Mouse (Mus musculus) spleen, adult 2 months (tissue): ENCODE results near the gene Rpl36-ps4. TPM values are rescaled to one million over a fixed set of nuclear protein-coding genes. Genes with fewer than 3 reads are reported as not detected.
"Not testable (repeated sequence)": the region's sequence is repeated elsewhere in the genome, so short reads cannot be mapped to it uniquely, and the experiment has no call there.

Source experiments
- DNase-seq, 2 experiments: peaks; one replicate each; pipeline versions ENCODE4 v3.0.0 to v3.0.0-alpha.2; 2012 to 2021; ENCODE audit warnings: low spot score in 2 of 2, low read depth in 1 of 2
- H3K27ac ChIP-seq: fragments of 200-500 bp; 2 replicates; pipeline ENCODE4 v1.5.1; 2012; ENCODE audit warnings: low read length, inconsistent platforms; ENCODE audit not compliant: insufficient read depth
- H3K27me3 ChIP-seq: fragments of 200-500 bp; 2 replicates; pipeline ENCODE4 v1.6.1; 2012; ENCODE audit warnings: mild to moderate bottlenecking, moderate library complexity, low read length, inconsistent platforms; ENCODE audit not compliant: control insufficient read depth, insufficient read depth
- H3K36me3 ChIP-seq: fragments of 200-500 bp; 2 replicates; pipeline ENCODE4 v1.6.1; 2012; ENCODE audit warnings: mild to moderate bottlenecking, low read length, inconsistent platforms; ENCODE audit not compliant: control insufficient read depth, insufficient read depth
- H3K4me1 ChIP-seq: fragments of 200-500 bp; 2 replicates; pipeline ENCODE4 v1.6.1; 2011; ENCODE audit warnings: inconsistent platforms; ENCODE audit not compliant: control insufficient read depth, insufficient read depth, insufficient read length
- H3K4me3 ChIP-seq: fragments of 200-500 bp; 2 replicates; pipeline ENCODE4 v1.5.1; 2011; ENCODE audit warnings: mild to moderate bottlenecking, inconsistent platforms; ENCODE audit not compliant: insufficient read depth, insufficient read length; ENCODE audit errors: extremely low read depth
- CTCF ChIP-seq: fragments of 200-500 bp; IDR thresholded peaks from 2 replicates; pipeline ENCODE4 v1.5.1; 2011; ENCODE audit warnings: mild to moderate bottlenecking, inconsistent platforms; ENCODE audit not compliant: insufficient read depth, insufficient read length, insufficient replicate concordance; ENCODE audit errors: extremely low read depth
- POLR2A ChIP-seq: fragments of 200-500 bp; IDR thresholded peaks from 2 replicates; pipeline ENCODE4 v1.6.1; 2011; ENCODE audit warnings: low read depth, low read length, inconsistent platforms
- WGBS: fragments of 180-500 bp; shearing (Covaris S2); methylation state at CpG from one replicate; pipeline ENCODE4 v1.1.7; 2018; 5-methylcytosine and 5-hydroxymethylcytosine counted together
- polyA plus RNA-seq: library from polyadenylated mRNA; depleted of rRNA; stranded (reverse); fragments of >200 nt; gene quantifications from 2 replicates; pipeline ENCODE4 v1.2.3, GENCODE M21; 2012; rRNA removed

The Rpl36-ps4 gene
- polyA plus RNA-seq, 1 experiment = not detected

DNA sequence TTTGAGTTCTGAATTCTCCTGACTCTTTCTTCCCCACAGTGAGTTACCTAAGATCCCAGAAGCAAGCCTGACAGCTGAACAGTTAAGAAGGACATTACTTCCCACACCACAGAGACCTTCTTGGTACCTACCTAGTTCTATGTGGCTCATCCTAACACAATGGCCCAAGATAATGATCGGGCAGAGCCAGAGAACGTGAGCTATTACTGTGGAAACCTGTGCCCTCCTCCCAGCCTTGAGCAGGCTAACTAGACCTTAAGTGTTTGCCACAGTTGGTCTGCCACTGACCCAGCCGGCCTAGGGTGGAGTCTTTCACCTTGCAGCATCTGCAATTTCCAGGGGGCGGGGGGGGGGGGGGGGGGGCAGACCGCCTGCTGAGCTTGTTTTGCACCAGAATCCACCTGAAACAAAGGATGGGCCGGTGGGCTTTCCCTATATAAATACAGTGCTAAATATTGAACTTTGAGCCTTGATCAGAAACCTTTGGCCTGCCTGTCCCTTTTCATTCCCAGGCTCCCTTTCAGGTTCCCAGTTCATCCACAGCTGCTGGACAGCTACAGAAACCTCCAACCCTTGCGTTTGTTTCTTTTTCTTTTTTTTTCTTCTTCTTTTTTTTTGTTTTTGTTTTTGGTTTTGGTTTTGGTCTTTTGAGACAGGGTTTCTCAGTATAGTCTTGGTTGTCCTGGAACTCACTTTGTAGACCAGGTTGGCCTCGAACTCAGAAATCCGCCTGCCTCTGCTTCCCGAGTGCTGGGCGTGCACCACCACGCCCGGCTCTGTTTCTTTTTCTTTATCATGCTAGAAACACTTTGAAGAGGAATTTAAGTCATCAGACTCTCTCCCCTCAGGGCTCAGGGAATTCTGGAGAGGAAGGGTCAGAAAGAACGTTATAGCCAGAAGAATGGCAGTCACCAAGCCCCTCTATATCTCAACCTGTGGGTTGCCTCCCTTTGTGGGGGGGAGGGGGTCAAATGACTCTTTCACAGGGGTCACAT is 42.6 kb downstream of the Rpl36-ps4 start:
- no peak for DNase-seq
- 93% methylated on average over 14 of the region's 14 CpGs for WGBS
- Histone ChIP-seq H3K4me1 (no peaks in the 10 kb centered on the region), H3K27ac (no peak overlapping the region), H3K27me3 (no peaks in the 10 kb centered on the region; the same call in 1 of the 2 replicates), H3K4me3 (no peak overlapping the region), H3K36me3 (no peaks in the 10 kb centered on the region)
- TF ChIP-seq POLR2A = no peak
- no peak for TF ChIP-seq CTCF

DNA sequence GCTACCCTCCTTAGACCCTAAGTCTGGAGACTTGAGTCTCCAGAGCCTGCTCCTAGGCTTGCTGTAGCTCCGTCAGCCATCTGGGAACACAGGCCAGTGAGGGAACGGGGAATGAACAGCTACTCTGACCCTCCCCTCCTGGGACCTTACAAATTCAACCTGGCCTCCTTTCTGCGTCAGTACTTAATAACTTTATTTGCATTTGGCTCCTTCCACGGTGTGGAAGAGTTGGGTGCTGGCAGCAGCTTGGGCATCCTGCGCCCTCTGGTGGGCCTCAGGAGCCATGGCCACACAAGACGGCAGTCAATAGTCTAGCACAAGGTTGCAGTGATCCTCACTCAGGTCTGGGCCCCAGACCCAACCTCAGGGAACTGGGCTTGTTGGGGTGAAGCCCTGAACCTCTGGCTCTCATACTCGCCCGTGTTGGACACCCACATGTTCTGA is 47.7 kb downstream of the Rpl36-ps4 start:
- not testable (repeated sequence) for DNase-seq, H3K27me3 ChIP-seq, H3K36me3 ChIP-seq, H3K4me3 ChIP-seq, H3K27ac ChIP-seq, H3K4me1 ChIP-seq
- 76% methylated on average over 6 of the region's 8 CpGs for WGBS

Other genes with a start within 250 kb of the Rpl36-ps4 start
- 5.6 and 9.3 TPM in 2 replicates for gene Msh2, start 248.6 kb upstream of the Rpl36-ps4 start, polyA plus RNA-seq
- 1.1 and 1.5 TPM in 2 replicates for gene Kcnk12, start 123.0 kb upstream of the Rpl36-ps4 start, polyA plus RNA-seq
- gene Msh6, start 54.1 kb downstream of the Rpl36-ps4 start, polyA plus RNA-seq = 2.8 and 3.3 TPM in 2 replicates
- gene Fbxo11, start 144.3 kb downstream of the Rpl36-ps4 start, polyA plus RNA-seq = 13.6 and 17.0 TPM in 2 replicates